Mouse (Mus musculus) megakaryocyte-erythroid progenitor cell, adult 5-6 weeks (primary cell): ENCODE measurements at regions not wholly inside any gene's neighbourhood (a gene's known extent, or its start where the extent isn't known, plus 50 kb on each side); places are given as distances from the start of the nearest gene placed in this dataset.

Experiments
- ATAC-seq: replicated peaks from 2 replicates; pipeline ENCODE4 v1.8.0; 2016; ENCODE audit warnings: mild to moderate bottlenecking, inconsistent platforms; ENCODE audit not compliant: severe bottlenecking, poor library complexity, low FRiP score, low TSS enrichment

- no peak for ATAC-seq
Observed at GRCm38 (mm10) chr8:8486866-8487265, 174.2 kb downstream of the Efnb2 start.

- no peak for ATAC-seq
Observed at GRCm38 (mm10) chr8:8485252-8485651, 175.8 kb downstream of the Efnb2 start.

DNA sequence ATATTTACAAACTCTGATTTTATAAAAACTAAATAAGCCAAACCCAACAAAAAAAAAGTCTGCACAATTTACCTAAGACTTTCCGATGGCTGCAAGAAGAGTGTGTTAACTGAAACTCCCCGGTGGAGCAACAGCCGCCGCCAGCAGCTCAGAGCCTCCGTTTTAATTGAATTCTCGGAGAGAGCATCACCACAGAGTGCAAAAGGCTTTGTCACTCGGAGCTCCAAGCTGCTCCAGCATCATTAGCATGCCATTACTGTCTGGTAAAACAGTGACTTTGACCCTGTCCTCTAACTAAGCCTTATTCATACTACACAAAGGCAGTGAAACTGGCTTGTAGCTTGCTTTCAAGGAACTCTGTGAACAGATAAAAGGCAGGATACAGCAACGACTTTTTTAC, 176.5 kb downstream of the Efnb2 start:
- ATAC-seq = no peak

DNA sequence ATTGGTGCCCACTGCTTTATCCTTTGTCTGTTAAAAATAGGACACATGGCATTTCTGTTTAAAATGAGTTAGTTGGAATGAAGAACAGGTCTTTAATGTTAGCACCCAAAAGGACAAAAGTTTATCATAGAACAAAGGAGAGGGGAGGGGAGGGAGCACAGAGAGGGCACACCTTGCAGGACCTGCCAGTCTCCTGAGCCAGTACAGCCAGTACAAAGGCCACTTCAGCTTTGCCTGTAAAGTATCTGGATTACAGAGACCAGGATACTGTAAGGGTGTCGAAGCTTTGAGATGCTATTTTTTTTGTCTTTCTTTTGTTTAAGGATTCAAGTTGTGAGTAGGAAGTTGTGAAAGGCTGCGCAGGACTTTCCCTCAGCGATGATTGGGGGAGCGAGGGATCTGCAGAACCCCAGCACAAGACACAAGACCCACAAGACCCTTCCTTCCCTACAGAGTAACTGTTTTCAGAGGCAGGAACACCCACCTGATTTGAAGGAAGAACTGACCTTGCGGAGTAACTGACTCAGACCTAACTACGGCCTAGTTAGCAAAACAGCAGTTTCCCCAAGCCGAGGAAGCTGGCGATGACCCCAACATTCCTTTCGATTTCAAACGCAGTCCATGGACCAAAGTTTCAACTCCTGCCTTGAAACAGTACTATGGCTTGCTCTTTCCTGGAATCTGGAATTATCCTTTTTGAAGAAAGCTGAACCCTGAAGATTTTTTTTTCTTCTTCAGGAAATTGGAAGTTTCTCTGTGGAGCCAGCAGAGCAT, 178.1 kb downstream of the Efnb2 start:
- no peak for ATAC-seq

DNA sequence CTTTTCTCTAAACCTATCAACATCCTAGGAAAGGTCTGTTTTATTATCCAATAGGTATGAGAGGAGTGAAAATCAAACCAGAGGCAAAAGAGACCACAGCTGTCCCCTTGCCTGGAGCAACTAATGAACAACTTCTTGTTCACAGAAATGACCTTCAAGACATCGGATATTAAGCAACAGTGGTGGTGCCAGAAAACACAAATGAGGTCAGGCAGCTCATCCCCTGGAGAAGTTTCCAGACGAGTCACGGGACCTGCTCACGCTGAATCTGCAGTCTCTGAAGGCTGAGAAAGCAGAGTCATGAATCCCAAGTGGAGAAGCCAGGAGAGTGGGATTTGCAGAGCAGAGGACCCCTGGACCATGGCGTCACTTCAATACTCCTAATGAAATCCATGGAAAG, 183.6 kb downstream of the Efnb2 start:
- ATAC-seq = no peak

- ATAC-seq = no peak
Observed at GRCm38 (mm10) chr8:8468552-8468951, 192.5 kb downstream of the Efnb2 start.

DNA sequence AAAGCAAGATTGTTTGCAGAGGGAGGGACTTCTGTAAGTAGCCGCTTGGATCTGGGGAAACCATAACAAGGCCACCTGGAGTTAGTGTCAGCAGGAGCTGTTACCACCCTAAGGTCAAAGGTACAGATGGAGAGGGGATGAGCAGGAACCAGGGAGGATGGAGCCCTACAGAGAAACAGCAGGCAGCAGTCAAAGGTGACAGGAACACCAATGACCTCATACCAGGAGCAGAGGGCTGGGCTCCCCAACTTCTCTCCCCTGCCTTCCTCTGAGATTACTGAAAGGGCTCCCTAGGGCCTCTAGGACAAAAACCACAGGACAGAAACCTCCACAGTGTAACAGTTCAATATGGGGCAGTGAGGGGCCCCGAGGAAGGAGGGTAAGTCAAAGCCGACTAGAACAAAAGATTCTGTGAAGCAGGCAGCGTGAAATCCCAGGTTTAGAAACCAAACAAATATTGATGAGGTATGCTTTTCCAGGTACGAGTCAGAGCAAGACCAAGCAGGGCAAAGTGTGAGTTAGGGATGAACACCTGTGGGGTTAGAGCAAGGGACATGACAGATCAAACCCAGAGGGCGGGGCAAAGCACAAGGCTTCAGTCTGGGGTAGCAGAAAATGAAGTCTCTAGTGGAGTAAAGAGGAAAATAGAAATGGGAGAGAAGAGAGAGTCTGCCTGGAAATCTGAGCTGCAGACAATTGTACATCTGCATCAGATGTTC, 194.4 kb downstream of the Efnb2 start:
- ATAC-seq = no peak

DNA sequence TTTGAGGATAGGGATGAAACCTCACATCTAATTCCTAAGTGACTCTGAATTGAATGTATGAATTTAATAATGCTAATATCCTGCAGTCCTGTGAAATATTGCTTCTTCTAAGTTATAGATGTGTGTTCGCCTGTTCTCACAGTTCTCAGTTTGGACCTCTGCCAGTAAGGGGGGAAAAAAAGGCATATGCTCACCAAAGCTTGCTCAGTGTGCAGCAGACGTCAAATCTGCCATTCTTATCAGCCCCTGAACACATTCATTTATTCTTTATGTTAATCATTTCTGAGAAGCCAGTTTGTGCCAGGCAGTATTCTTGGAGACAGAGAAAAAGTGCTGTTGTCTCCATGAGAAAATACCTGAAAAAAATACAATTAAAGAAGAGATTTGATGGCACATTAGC, 198.6 kb downstream of the Efnb2 start:
- no peak for ATAC-seq

DNA sequence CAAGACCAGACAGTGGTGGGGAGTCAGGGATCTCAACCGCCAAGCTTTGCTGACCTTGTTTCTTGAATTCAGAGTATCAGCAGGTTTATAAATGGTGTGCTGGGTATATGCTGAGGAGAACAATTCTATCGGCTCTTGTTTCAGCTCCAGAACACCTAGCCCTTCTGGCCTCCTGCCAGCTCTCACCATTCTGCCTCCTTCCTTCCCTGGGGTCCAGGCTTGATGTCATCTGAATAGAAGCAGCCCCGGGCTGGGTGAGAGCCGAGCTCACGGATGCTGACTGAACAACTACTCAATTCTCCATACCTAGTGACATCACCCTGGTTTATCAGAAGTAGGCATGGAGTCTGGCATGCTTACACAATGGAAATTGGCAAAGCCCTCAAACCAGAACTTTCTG, 203.5 kb downstream of the Efnb2 start:
- ATAC-seq = no peak

DNA sequence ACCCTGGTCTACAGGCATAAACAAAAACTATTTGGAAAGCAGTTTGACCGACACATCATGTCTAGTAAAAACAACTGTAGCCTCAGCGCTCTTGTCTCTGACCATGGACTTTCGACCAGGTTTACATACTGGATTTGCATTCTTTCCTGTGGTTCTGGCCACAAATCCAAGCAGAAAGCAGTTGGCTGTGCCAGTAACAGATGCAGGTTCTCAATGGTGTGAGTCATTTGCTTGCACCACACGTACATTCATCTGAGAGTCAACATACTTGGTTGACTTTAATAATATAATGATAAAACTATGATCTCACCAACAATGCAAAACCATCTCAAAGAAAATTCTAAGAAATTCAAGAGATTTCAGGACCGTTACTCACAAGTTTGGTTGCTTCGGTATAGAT, 207.1 kb downstream of the Efnb2 start:
- no peak for ATAC-seq

- no peak for ATAC-seq
Observed at GRCm38 (mm10) chr8:8452226-8452625, 208.8 kb downstream of the Efnb2 start.

- no peak for ATAC-seq
Observed at GRCm38 (mm10) chr8:8448911-8449310, 212.1 kb downstream of the Efnb2 start.

DNA sequence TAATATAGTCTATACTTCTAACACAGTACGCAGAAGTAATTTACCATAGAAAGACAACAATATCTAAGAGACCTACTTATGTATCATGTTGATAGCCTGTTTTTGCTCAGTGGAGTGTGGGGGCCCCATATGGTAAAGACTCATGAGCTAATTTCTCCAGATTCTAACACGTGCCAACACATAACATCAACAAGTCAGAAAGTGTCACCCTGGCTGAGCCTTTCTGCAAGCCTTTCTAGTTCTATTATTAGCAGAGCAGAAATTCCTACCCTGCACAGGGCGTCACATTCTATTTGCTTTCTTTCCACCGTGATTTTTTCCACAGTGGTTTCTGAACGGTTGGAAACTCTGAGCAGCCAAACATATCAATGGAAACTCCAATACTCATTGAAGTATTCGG, 219.5 kb downstream of the Efnb2 start:
- no peak for ATAC-seq

DNA sequence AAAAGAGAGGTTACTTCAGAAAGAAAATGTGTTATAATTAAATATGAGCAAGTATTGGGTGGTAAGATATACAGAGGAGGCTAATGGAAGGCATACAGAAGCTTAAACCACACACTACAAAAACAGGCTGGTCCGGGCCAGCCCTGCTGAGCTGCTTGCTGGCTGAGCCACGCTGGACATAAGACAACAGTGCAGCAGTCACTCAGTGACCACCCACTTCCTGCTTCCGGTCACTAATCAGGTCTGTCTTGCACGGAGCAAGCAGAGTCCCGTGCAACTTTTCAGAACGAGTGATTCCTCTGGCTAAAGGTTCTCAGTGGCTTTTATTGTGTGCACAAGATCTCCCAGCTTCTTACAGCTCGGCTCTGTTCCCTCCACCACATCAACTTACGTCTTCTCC, 220.1 kb downstream of the Efnb2 start:
- ATAC-seq = no peak

- no peak for ATAC-seq
Observed at GRCm38 (mm10) chr8:8426201-8426600, 234.8 kb downstream of the Efnb2 start.

DNA sequence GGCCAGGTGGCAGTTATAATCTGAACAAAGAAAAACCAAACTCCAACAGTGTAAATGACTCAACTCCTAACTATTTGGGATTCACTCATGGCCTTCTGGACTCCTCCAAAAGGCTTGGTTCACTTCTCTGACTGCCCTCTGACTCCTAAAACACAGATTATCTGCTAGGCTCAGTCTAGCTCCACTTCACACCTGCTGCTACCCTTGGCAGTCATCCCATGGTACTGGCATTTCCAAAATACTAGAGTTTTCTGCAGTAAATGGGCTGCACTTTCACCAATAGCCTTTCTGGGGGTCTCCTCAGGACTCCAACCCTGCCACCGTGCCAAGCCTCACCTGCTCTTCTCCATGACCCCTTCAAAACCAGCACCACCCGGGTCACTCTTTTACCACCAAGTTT, 237.6 kb downstream of the Efnb2 start:
- ATAC-seq = no peak

DNA sequence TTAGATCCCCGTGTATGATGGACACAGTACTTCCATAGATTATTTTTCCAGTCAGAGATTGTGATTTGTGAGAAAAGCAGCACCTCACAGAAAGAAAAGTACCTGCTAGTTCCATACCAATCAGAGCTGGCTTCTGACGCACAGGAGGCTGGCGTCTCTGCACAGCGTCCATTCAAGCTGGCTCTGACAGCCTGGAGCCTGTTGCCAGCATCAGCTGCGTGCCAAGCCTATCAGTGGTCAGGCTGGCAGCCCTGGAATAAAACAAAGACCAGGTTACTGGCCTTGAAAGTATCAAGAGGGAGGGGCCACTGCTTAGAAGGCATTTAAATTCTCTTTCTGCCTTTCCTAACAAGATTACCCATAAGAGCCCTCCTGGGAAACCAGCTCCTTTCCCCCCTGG, 239.3 kb downstream of the Efnb2 start:
- ATAC-seq = no peak

DNA sequence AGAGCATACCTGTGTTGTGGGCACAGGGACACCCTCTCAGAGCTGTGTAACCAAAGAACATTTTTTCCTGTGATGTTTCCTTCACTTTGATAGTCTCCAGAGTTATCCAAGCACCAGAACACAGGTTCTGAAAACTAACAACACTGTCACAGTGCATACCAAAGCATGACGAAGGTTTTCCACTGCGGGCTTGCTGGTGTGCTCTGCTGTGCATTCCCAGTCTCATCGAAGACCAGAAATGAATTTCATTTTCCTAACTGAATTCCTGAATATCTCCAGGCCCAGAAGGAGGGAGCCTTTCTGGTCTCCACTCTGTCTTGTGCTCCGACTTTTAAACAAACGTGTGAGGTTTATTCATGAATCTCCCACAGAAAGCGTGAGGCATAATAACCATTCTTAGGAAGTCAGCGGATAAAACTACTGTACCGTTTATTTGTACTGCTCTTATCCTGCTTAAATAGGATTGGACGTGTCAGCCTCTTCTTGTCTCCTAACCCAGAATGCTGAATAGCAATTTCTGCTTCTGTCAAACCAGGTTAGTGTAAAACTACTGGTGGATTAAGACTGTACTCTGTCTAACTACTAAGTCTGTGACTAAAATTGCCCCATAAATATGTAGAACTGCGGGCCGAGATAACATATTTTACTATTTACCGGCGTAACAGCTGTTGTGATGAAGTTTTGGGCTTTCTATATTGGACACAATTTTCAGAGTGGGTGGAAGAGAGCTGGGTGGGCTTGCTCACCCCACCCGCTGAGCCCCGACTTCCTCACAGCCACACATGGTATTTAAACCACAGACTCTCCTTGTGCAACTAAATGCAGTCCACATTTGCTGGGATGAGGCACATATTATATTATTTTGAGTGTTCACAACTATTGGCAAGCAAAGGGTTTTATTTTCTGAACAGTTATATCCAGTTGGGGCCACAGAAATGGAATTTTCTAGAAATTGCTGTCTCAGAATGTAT, 241.4 kb downstream of the Efnb2 start:
- ATAC-seq = no peak

DNA sequence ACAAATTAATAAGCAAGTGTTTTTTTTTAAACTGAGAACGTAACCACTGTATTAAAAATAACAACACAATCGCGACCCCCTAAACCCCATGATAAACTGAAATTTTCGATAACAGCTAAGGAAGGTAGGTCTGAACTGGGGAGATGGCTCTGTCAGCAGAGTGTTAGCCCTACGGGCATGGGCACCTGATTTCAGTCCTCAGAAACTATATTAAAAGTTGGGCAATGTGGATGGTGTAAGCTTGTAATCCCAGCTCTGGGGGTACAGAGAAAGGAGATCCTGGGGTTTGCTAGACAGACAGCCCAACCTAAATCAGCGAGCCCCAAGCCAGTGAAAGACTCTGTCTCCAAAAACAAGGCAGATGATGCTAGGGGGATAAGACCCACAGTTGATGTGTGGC, 242.1 kb downstream of the Efnb2 start:
- ATAC-seq = no peak

GRCm38 (mm10) chr8:8418525-8418924, 242.5 kb downstream of the Efnb2 start:
- no peak for ATAC-seq
